Mouse (Mus musculus) spleen, postnatal 14 days (tissue): ENCODE data around the gene Islr.

ENCODE experiments used
- DNase-seq, 2 experiments: peaks; one replicate each; pipeline ENCODE4 v3.0.0; 2021 to 2022; ENCODE audit warnings: low spot score in 2 of 2

Islr gene

DNA sequence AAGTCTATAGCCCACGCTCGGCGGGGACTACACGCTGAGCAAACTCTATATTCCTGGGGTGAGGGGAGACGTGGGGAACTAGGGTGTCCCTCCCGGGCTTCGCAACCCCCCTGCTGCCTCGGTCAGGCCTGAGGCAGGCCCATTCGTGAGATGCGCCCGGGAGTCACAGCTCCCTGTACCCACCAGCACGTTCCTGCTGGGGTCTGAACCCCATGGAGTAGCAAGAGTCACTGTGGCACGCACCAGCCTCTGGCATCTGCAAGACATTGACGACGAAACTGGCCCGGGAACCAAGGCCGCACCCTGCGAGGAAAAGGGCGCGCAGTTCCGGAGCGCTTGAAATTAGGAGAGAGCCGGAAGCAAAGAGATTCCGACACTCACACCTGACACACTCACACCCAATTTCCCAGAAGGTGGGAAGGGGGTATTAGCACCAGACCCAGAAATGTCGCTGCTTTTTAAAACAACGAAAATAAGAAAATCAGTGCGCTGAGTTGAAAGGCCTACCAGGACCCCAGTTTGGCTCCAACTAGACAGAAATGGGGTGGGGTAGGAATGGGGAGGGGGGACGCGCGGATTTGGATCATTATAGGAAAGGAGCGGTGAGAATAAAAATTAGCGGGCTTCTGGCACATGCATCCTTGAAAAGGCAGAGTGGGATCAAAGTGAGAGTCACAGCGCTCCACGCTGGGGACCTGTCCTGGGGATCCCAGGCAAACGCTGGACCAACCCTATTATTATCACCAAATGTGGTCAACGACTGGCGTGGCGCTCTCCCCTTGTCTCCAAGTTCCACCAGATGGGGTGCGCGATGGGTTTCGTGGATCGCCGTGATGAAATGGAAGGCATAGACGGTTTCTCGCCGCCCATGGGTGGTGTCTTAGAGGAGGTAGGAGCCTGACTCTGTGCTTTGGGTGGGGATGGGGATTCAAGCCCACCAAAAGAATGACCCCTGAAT is 7.2 kb downstream of the Islr start:
- no peak for DNase-seq

DNA sequence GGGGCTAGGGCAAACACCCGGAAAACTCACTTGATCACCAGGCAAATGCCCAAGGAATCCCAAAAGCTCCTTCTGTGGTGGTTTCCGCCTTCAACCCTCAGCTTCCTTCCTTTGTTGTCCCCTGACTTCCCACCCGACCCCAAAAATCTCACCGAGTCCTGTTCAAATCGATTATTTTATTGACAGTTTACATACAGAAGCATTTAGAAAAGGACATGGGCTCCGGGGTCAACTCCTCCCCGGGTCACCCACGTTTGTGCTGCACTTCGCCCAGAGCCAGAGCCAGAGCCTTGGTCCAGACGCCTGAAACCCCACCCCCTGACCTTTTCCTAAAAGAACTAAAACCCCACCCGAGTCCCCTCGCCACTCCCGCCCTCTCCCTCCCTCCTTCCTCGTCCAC is 8.0 kb downstream of the Islr start:
- DNase-seq, result no peak

DNA sequence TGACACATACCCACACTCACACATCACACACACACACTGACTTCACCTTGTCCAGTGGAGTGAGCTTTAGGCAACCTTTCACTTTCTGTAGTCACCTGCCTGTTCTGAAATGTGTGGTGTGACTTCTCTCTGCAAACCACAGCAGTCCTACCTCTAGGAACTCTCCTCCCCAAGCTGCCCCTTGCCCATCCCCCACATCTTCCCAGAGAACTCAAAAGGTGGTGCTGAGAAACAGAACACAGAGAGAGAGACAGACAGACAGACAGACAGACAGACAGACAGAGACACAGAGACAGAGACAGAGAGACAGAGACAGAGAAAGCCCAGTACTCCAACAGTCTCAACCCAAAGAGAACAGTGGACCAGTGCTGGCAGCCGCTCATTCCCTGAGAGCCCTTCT is 8.4 kb downstream of the Islr start:
- DNase-seq, result no peak

DNA sequence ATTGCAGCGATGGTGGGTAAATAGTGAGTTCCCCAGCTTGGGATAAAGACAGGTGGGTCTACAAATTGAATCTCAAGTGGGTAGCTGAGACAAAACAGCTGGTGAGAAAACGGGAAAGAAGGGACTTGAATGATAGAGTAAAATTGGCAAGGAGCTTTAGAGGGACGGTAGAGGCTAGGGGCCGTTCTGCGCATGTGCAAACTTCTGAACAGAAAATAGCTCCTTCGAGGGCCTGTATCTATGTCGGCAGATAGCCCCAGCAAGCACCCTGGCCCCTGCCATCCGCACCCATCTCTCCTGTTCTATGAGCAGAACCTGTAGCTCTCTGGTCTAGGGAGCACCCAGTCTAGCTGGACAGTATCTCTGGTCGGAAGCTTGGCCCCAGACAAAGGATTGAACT is 9.9 kb downstream of the Islr start:
- no peak for DNase-seq

DNA sequence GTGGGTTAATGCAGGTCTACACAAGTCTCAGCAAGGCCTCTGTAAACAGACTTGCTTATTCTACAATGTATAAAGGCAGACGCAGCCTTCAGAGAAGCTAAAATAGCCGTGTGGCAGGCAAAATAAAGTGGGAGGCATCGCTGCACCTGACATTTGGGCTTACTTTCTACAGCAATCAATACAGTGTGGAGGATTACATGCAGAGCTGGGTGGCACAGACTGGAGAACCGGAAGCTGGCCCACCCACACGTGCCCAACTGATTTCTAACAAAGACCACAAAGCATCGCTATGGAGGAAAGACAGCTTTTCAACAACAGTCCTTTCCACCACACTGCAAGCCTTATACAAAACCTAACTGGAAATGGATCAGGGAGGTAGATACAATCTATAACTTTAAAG is 19.6 kb downstream of the Islr start:
- DNase-seq, result no peak

DNA sequence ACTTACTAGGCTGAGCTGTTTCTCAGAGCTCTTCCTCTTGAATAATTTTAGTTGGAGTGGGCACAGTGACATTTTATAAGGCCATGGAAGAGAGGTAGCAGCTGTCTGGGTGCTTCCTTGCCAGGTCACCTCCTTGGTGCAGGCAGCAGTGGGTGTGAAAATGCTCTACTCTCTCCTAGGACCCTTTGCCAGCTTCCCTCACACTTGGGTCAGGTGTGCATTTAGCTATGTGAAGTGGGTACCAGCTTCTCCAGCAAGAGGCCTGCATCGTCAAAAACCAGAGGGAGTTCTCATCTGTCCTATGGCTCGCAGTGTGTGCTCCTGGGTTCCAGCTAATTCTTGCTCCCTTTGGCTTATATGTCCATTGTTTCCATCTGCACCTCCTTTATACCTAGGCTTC is 24.7 kb downstream of the Islr start:
- DNase-seq, result no peak

DNA sequence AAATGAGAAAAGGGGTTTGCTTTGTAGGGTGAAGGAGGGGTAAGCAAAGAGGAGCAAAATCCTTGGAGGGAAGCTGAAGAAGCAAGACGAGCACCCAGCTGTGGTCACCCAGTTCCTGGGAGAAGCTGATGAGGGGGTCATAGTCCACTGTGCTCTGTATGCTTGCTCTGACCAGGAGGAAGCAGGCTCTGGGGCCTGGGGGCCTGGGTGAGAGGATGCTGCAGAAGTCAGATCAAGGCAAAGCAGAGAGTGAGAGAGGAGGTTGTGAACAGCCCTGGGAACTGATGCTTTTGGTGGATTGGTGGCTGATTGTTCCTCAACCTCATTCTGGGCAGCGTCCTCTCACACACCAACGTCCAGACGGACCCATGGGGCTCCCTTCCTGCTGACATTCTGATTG is 26.9 kb downstream of the Islr start:
- DNase-seq, result no peak

DNA sequence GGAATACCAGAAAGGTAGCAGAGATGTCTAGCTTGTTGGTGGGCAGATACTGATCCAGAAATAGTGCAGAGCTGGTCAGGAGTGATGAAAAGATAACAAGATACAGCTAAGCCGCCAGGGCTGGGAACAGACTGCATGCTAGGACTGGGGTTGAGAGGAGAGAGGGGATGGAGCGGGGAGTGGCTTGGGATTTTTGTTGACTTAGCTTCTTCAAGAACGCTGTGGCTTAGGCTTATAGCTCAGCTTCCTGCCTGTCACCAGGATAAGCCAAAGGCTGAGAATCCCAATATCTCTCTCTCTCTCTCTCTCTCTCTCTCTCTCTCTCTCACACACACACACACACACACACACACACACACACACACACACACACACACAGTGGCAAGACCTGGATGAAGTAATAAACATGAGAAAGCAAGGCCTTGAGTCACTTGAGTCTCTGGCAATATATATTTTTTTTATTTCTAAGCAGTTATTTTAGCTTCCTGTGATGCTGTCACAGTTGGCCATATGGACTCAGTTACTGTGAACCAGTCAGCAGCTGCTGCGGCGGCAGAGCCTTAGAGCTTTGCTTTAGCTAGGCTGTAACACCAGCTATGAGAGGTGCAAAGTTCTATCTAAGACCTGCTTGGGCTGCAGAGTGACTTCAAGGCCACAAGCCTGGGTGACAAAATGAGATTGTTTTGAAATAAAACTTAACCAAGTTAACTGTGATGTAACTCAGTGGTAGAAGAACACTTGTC is 28.2 kb downstream of the Islr start:
- no peak for DNase-seq

DNA sequence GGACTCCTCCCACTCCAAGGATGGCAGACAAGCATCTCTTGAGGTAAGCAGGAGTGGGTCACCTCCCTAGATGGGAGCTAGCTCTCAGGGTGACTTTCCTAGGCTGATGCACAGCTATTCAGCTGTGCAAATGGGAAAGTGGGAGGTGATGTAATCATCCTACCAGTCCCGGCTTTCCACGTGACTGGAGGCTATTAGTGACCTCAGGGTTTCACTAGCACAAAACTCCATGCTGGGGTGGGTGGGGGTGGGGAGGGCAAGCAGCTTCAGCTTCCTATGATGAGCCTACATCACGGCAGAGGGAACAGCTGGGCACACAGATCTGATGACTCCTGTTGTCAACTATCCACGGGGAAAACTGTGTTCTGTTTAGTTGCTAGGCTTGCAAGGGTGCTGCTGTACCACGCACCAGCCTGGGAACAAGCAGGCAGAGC is 29.3 kb downstream of the Islr start:
- no peak for DNase-seq

DNA sequence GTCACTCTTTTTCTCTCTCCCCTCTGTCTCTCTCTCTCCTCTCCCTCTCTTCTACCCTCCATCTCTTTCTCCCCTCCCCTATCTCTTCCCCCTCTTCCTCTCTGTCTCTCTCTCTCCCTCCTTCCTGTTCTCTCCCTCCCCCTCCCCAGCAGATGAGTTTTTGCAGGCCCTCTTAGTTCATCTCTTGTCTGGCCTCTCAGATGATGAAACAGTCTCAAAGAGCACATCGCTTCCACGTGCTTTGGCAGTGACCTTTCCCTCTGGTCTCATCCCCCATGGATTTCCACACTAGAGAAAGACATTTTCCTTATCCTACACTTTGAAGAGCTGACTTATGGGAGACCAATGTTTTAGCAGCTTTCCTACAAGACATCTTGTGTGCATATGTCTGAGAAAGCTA is 31.2 kb downstream of the Islr start:
- DNase-seq, result no peak

DNA sequence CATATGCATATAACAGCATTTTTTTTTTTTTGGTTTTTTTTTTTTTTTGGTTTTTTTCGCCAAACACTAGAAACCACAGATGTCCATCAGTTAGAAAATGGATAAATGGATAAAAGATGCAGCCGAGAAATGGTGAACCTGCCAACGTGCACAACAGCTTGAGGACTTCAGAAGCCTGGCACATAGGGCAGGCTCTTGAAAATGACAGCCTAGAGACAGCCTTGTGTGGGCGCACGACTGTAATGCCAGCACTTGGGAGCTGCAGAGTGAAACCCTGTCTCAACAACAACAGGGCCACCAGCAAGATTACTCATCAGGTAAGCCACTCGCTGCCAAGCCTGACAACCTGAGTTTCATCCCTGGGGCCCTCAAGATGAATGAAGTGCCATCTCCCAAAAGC is 34.7 kb downstream of the Islr start:
- no peak for DNase-seq

DNA sequence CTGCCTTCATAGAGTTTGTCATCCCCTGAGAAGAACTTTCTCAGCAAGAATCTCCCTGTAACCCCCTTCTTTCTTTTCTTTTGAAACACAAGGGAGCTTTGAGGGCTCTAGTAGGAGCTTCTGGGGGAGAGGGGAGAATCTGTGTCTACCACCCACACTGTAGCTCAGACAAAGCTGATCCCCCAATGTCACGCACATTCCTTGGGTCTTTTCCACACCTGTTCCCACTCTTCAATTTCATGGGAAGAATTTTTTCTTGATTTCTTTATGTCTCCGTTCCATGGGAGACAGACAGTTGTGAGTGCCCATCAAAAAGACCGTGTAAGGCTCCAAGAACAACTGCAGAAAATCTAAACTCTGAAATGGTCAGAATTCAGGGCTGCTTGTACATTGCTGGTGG is 35.2 kb downstream of the Islr start:
- DNase-seq, result no peak

DNA sequence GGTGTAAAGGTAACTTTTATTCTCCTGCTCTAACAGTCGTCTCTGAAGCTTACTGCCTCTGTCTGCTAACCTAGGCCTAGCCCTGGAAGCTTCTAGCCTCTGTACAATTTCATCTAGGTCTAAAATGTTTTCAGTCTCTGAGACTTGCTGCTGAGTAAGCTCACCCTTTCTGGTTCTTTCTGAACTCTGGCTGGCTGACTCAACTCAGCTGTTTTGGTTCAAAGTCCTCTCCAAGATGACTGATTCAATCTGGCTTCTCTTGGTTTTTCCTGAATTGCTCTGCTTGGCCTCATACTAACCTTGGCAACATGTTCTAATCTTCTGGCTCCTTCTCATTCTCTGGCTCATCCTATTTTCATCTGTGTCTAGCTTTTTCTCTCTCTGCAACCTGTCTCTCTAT is 38.3 kb downstream of the Islr start:
- DNase-seq, result no peak

DNA sequence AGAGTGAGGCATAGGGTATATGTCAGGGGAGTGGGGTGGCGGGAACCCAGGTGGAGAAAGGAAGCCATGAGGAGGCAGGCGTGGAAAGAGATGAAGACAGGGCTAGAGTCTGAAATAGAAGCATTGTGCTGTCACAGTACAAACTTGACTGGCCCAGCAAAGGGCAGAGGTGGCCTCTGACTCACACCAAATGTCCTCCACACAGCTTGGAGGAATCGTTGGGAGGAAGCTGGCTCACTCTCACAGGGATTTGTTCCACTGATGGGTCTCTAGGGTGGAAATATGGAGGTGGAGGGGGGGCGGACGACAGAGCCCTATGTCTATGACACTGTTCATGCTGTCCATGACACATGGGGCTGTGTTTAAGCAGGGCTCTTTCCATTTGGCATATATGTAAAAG is 41.0 kb downstream of the Islr start:
- DNase-seq, result no peak

DNA sequence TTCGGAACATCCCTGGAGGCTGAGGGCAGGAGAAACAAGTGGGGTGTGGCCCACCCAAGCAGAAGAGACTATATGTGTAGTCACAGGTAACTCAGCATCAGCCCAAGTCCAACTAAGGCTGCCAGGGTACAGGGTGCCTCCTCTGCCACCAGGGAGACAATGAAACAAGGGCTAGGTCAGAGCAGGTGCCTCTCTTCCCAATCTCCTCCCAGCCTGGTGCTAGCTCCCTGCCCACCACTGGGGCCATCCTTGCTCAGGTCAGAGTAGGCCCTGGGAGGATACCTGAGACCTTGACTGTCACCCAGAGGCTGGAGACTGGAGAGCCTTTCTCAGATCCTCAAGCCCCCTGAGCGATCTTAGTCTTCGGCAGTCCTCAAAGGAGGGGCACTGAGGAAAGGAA is 41.9 kb downstream of the Islr start:
- DNase-seq, result no peak

DNA sequence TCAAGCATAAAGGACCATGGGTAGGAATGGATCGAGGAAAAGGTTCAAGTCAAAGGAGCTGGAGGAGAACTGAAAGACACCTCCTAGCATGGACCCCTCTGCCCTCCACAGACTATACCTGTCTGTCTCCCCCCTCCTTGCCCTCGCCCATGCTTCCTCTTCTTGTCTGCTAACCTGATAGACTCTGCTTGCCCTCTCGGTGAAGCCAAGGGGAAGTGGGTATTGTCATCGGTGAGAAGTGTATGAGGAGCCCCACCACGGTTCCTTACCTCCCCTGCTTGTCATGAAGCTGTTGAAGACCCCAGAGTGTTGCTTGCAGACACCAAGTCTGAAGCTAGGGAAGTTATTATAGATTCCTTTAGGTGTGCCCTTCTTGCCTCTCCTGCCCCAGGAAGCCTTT is 43.8 kb downstream of the Islr start:
- DNase-seq, result peak in 1 of 2 experiments; percentile 23

DNA sequence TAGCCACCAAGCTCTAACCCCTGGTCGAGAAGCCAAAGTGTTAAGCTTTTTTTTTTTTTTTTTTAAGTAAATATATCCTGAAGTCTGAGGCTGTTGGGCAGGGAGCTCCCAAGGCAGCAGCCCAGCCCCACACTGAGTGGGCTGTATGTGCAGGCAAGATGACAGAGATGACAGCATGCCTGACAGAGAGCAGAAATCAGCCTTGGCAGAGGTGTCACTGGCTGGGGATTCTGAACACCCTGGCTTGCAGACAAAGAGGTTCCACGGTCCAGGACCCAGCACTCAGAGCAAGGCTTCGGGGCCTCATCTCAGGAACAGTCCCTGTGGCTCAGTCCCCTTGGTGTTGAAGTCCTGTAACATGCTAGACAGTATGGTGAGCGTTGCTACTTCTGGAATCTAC is 44.3 kb downstream of the Islr start:
- no peak for DNase-seq

DNA sequence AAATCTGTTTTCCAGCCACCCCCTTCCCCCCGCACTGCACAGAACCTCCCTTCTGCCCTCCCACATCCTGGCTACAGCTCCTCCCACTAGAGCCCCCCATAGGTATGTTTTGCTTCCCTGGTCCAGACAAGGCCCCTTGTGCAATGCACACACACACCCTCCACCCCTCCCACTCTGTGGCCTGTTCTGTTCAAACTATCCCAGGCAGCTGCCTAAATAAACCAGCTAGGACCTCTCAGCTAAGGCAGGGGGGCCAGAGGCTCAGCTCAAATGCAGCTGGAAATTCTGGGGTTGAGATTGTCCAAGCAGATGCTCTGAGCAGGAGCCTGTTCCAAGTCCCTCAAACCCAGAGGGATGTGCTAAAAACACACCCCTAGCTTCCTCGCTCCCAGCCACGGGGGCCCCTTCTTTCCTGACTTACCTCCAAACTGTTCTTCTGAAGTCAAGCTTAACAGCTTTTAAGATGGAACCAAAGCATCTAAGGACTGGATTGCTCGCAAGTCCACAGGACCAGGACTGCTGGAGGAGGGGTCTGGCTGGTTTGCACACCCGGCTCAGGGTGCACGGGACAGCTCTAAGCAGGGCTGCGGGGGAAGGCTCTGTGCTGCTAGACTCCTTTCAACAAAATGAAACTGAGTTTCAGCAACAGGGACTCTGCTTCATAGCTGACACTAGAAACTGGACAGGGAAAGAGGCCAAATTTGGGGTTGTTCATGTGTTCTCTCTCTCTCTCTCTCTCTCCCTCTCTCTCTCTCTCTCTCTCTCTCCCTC is 45.4 kb downstream of the Islr start:
- DNase-seq, result no peak

DNA sequence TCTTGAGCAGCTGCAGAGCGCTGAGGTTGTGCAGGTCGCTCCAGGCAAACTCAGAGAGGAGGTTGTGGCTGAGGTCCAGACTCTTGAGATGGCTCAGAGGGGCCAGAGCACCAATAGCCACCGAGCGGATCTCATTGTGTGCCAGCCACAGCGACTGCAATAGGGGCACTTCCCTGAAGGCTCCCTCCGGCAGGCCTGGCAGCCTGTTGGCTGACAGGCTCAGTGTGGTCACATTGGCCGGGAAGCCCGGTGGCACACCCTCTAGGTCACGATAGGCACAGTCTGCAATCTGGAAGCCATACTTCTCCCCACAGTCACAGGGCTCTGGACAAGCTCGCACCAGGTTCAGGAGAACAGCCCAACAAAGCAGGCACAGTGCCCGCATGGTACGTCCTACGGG is 46.3 kb downstream of the Islr start:
- DNase-seq, result no peak

DNA sequence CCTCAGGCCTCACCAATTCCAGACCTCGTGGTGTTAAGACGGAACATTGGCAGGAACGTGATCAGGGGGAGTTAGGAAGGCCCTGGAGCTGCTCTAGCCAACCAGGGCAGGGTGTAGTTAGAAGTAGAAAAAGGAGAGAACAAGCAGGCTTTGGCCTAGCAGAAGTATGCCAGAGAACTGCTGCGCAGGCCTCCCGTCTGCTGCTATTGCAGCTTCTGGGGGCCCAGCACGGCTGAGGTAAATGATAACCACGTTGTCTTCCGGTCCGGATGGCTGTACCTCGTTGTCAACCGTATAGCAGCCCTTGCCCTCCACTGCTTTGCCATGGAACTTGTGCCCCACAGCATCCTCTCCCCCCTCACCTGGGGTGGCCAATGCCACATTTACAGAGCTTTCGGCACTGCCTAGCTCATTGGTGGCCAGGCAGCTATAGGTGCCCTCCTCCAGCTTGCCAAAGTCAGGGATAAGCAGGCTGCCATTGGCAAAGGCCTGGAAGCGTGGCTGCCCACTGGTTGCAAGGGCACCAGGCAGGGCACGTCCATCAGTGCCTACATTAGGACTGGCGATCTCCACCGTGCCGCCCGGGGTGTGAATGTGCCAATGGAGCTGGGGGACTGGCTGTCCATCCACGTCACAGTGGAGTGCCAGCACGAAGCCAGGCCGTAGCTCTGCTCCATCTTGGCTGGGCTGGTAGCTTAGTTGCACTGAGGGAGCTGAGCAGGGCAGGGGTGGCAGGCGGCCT is 47.1 kb downstream of the Islr start:
- DNase-seq, result no peak

DNA sequence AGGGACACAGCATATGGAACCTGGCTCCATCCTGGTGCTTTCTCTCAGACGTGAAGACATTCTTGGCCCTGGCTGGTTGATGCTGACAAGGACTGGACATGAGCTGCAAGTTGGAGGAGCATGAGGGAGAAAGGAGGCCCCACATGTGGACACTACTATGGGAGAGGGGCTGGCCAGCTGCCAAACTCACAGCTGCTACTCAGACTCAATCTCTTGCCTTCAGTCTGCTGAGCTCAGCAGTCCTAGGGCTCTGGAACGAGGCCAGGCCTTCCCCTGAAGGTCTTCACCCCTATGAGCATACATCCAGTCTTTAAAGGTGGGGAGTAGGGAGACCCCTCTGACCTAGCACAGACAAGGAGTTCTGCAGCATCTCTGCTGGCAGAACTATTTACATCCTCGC is 48.7 kb downstream of the Islr start:
- no peak for DNase-seq

DNA sequence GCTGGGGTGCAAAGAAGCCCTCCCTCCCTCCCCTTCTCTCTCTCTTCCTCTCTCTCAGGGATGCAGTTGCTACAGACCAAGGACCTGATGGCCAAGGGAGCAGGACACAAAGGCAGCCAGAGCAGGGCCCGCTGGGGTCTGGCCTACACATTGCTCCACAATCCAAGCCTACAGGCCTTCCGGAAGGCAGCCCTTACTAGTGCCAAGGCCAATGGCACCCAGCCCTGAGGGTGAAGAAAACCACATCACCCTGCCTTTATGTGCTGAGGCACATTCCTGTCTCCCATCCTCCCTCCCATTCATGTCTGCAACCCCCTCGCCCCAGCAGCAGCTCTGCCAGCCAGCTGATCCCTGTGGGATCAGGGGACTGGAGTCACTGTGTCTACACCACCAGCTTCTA is 51.0 kb downstream of the Islr start:
- no peak for DNase-seq
